Mouse (Mus musculus) MEL (cell line): Measurements from ENCODE around the gene Olfr698.

ENCODE experiments used
- CHD2 ChIP-seq: IDR thresholded peaks from 2 replicates; pipeline ENCODE4 v1.6.1; 2011; ENCODE audit warnings: low read length, improper control_type of control experiment
- CTCF ChIP-seq, 3 experiments: IDR thresholded peaks in 2 of 3; conservative IDR thresholded peaks in 1 of 3; 2 replicates each; pipeline ENCODE4 v1.5.1; 2011 to 2012; ENCODE audit warnings: low read length in 3 of 3, low read depth in 2 of 3, mild to moderate bottlenecking in 2 of 3, improper control_type of control experiment in 1 of 3, inconsistent platforms in 1 of 3, mixed read lengths in 1 of 3, moderate library complexity in 1 of 3; ENCODE audit not compliant: control insufficient read depth in 1 of 3, insufficient read depth in 1 of 3, poor library complexity in 1 of 3, severe bottlenecking in 1 of 3
- EP300 ChIP-seq, 2 experiments: IDR thresholded peaks; 2 replicates each; pipeline ENCODE4 v1.6.1; 2011; ENCODE audit warnings: improper control_type of control experiment in 2 of 2, low read length in 2 of 2, low read depth in 1 of 2, mild to moderate bottlenecking in 1 of 2
- GATA1 ChIP-seq: IDR thresholded peaks from 2 replicates; pipeline ENCODE4 v1.6.1; 2011; ENCODE audit warnings: low read depth, low read length, improper control_type of control experiment
- MAFK ChIP-seq: IDR thresholded peaks from 2 replicates; pipeline ENCODE4 v1.6.1; 2011; ENCODE audit warnings: low read depth, mild to moderate bottlenecking, low read length, improper control_type of control experiment, borderline replicate concordance
- TCF12 ChIP-seq: IDR thresholded peaks from 2 replicates; pipeline ENCODE4 v1.6.1; 2014; ENCODE audit warnings: low read depth, mild to moderate bottlenecking, inconsistent platforms, low read length, improper control_type of control experiment, moderate library complexity
- USF1 ChIP-seq: IDR thresholded peaks from 2 replicates; pipeline ENCODE4 v1.6.1; 2014; ENCODE audit warnings: low read depth, mild to moderate bottlenecking, inconsistent platforms, low read length, improper control_type of control experiment, moderate library complexity
- ZKSCAN1 ChIP-seq: IDR thresholded peaks from 2 replicates; pipeline ENCODE4 v1.6.1; 2012; ENCODE audit warnings: low read depth, mild to moderate bottlenecking, inconsistent platforms, low read length, improper control_type of control experiment, moderate library complexity

DNA sequence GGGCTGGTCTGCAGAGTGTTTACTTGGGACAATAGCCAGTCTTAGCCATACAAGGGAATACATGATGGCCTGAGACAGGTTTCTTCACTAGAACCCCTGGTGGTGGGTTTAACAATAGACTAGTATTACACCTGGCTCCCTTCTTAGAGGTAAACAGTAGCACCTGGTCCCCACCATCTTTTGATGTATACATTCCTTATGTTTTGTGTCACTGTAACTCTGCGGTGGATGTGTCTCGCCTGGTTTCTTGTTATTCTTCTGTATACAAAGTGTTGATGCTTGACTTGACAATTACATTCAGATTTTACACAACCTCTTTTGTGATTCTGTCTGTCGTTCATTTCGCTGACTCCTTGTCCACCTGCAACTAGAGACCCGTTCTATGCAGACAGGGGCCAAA, 9.4 kb downstream of the Olfr698 start:
- no peak for TF ChIP-seq CTCF (IDR thresholded peaks at IDR 0.05 in 2 of 3, conservative IDR thresholded peaks at IDR 0.05 in 1 of 3; ENCODE audit: control insufficient read depth in 1 of 3, insufficient read depth in 1 of 3, low read depth in 2 of 3, low read length in 3 of 3, poor library complexity in 1 of 3, severe bottlenecking in 1 of 3)
- TF ChIP-seq CHD2, result no peak
- no peak for TF ChIP-seq TCF12
- no peak for TF ChIP-seq EP300 (IDR thresholded peaks at IDR 0.05; ENCODE audit: low read depth in 1 of 2, low read length in 2 of 2)
- TF ChIP-seq USF1, result no peak
- no peak for TF ChIP-seq MAFK
- no peak for TF ChIP-seq ZKSCAN1
- no peak for TF ChIP-seq GATA1
